Mouse (Mus musculus): ENCODE measurements at regions not wholly inside any gene's neighbourhood (a gene's known extent, or its start where the extent isn't known, plus 50 kb on each side); places are given as distances from the start of the nearest gene placed in this dataset.

GRCm38 (mm10) chr4:131400756-131401155 is 437.3 kb downstream of the Ptpru start:
- Histone ChIP-seq H3K36me3 (no peaks in the 10 kb centered on the region), H3K9me3 (no peaks in the 10 kb centered on the region), H3K4me2 (no peak overlapping the region), H3K27me3 (replicated peaks) (peaks cover 7% of the 10 kb centered on the region; the same call in 1 of the 2 replicates), H3K9ac (no peak overlapping the region), H3K4me3 (no peak overlapping the region), H3K4me1 (no peaks in the 10 kb centered on the region), H3K27ac (replicated peaks) (no peak overlapping the region)
- WGBS, result 18% methylated on average over 11 of the region's 11 CpGs
- no peak for ATAC-seq (ENCODE audit: extremely low read depth, insufficient number of reproducible peaks, low FRiP score, low TSS enrichment)

- WGBS, result 81% methylated on average over 6 of the region's 6 CpGs
- Histone ChIP-seq H3K27me3 (replicated peaks) (peaks cover 7% of the 10 kb centered on the region; the same call in 1 of the 2 replicates), H3K36me3 (no peaks in the 10 kb centered on the region), H3K4me3 (no peak overlapping the region), H3K27ac (replicated peaks) (no peak overlapping the region), H3K4me2 (no peak overlapping the region), H3K4me1 (no peaks in the 10 kb centered on the region), H3K9me3 (no peaks in the 10 kb centered on the region), H3K9ac (no peak overlapping the region)
- ATAC-seq (ENCODE audit: extremely low read depth, insufficient number of reproducible peaks, low FRiP score, low TSS enrichment), result no peak
These were observed 436.8 kb downstream of the Ptpru start for GRCm38 (mm10) chr4:131401255-131401654.

DNA sequence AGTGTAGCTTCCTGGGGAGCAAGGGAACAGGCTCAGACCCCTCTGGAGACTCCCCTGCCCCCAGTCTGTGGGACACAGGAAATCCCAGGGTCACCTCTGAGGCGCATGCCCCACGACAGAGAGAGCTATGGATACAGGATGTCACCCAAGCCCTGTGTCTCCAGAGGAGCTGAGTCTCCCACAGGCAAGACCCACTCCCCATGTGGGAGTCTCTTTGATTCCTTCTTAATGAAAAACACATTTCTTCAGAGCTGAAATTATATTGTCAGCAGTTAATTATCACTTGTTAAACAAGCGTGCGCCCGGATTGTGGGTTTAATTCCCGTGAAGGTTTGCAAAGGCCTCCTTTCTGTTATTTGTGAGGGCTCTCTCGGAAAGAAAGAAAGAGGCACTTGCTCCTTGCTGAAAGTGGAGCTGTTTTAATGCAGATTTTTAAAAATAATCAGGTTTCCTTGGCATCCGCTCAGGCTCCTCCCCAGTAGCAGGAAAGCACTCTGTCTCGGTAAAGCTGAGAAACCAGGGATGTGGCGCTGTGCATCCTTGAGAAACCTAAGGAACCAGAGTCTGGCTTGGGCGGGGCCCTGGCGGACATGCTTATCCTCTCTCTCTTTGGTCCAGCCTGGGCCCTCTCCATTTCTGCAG is 432.6 kb downstream of the Ptpru start:
- Histone ChIP-seq H3K9ac (no peak overlapping the region), H3K27ac (replicated peaks) (no peak overlapping the region), H3K4me2 (no peak overlapping the region), H3K4me3 (no peak overlapping the region), H3K36me3 (no peaks in the 10 kb centered on the region), H3K4me1 (no peaks in the 10 kb centered on the region), H3K9me3 (no peaks in the 10 kb centered on the region), H3K27me3 (replicated peaks) (peaks cover 13% of the 10 kb centered on the region)
- no peak for ATAC-seq (ENCODE audit: extremely low read depth, insufficient number of reproducible peaks, low FRiP score, low TSS enrichment)
- 59% methylated on average over 12 of the region's 12 CpGs for WGBS

GRCm38 (mm10) chr4:131407464-131407863 is 430.6 kb downstream of the Ptpru start:
- no peak for ATAC-seq (ENCODE audit: extremely low read depth, insufficient number of reproducible peaks, low FRiP score, low TSS enrichment)
- Histone ChIP-seq H3K4me1 (no peaks in the 10 kb centered on the region), H3K9me3 (no peaks in the 10 kb centered on the region), H3K4me2 (no peak overlapping the region), H3K4me3 (no peak overlapping the region), H3K36me3 (no peaks in the 10 kb centered on the region), H3K9ac (no peak overlapping the region), H3K27me3 (replicated peaks) (peaks cover 23% of the 10 kb centered on the region), H3K27ac (replicated peaks) (no peak overlapping the region)
- 34% methylated on average over 3 of the region's 3 CpGs for WGBS

DNA sequence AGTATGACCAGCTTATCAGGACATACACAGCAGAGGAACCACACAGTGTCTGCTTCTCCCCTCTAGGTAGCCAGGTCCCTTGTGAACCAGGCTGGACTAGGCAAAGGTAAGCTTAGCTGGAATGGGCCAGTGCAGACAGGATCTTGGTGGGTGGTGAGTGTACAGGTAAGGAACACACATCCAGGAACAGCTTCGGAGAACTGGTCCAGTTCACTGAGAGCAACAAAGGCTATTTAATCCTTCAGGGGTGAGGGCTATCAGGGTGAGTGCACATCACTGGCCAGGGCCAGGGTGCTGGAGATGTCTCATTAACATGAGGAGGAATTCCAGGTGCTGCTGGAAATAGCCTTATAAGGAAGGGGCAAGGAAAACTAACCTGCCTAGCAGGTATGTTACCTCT is 429.4 kb downstream of the Ptpru start:
- no peaks in the 10 kb centered on the region for H3K9me3 ChIP-seq
- H3K4me3 ChIP-seq, result no peak overlapping the region
- no peak overlapping the region for H3K27ac ChIP-seq (replicated peaks)
- no peak overlapping the region for H3K4me2 ChIP-seq
- no peaks in the 10 kb centered on the region for H3K36me3 ChIP-seq
- peaks cover 24% of the 10 kb centered on the region for H3K27me3 ChIP-seq (replicated peaks)
- ATAC-seq (ENCODE audit: extremely low read depth, insufficient number of reproducible peaks, low FRiP score, low TSS enrichment), result no peak
- H3K4me1 ChIP-seq, result no peaks in the 10 kb centered on the region
- no peak overlapping the region for H3K9ac ChIP-seq
- 67% methylated on average over 1 of the region's 1 CpGs for WGBS

- 20% methylated on average over 3 of the region's 3 CpGs for WGBS
- Histone ChIP-seq H3K4me1 (no peaks in the 10 kb centered on the region), H3K9ac (no peak overlapping the region), H3K27me3 (replicated peaks) (peaks cover 25% of the 10 kb centered on the region), H3K9me3 (no peaks in the 10 kb centered on the region), H3K27ac (replicated peaks) (no peak overlapping the region), H3K36me3 (no peaks in the 10 kb centered on the region), H3K4me3 (no peak overlapping the region), H3K4me2 (no peak overlapping the region)
- no peak for ATAC-seq (ENCODE audit: extremely low read depth, insufficient number of reproducible peaks, low FRiP score, low TSS enrichment)
These were observed 428.3 kb downstream of the Ptpru start for GRCm38 (mm10) chr4:131409805-131410204.

DNA sequence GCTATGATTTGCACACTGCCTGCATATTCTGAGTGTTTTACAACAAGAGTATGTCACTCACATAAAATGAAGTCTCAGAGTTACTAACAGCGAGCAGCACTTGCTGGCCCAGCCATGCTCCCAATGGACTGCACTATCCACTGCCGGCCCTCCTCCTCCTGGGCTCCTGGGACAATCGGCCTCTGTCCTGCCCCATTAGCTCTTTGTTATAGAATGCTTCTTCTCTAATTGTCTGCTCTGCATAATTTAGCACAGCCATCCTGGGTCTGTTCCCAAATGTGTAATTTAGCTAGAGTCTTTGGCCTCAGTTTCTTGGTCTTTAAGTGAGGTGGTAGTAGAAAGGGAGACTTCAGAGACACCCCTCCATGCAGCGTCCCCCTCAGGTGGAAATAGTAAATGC is 426.2 kb downstream of the Ptpru start:
- no peak overlapping the region for H3K9ac ChIP-seq
- WGBS, result 59% methylated on average over 4 of the region's 4 CpGs
- peaks cover 32% of the 10 kb centered on the region for H3K27me3 ChIP-seq (replicated peaks)
- H3K9me3 ChIP-seq, result no peaks in the 10 kb centered on the region
- no peak overlapping the region for H3K4me3 ChIP-seq
- H3K4me2 ChIP-seq, result no peak overlapping the region
- ATAC-seq (ENCODE audit: extremely low read depth, insufficient number of reproducible peaks, low FRiP score, low TSS enrichment), result no peak
- no peaks in the 10 kb centered on the region for H3K4me1 ChIP-seq
- H3K27ac ChIP-seq (replicated peaks), result no peak overlapping the region
- no peaks in the 10 kb centered on the region for H3K36me3 ChIP-seq

- no peak overlapping the region for H3K4me3 ChIP-seq
- H3K4me1 ChIP-seq, result peaks cover 3% of the 10 kb centered on the region; the same call in 1 of the 2 replicates
- no peaks in the 10 kb centered on the region for H3K9me3 ChIP-seq
- ATAC-seq (ENCODE audit: extremely low read depth, insufficient number of reproducible peaks, low FRiP score, low TSS enrichment), result no peak
- no peak overlapping the region for H3K4me2 ChIP-seq
- H3K27me3 ChIP-seq (replicated peaks), result peaks cover 32% of the 10 kb centered on the region
- no peaks in the 10 kb centered on the region for H3K36me3 ChIP-seq
- no peak overlapping the region for H3K27ac ChIP-seq (replicated peaks)
- 78% methylated on average over 6 of the region's 6 CpGs for WGBS
- no peak overlapping the region for H3K9ac ChIP-seq
These were observed 424.7 kb downstream of the Ptpru start for GRCm38 (mm10) chr4:131413380-131413779.

DNA sequence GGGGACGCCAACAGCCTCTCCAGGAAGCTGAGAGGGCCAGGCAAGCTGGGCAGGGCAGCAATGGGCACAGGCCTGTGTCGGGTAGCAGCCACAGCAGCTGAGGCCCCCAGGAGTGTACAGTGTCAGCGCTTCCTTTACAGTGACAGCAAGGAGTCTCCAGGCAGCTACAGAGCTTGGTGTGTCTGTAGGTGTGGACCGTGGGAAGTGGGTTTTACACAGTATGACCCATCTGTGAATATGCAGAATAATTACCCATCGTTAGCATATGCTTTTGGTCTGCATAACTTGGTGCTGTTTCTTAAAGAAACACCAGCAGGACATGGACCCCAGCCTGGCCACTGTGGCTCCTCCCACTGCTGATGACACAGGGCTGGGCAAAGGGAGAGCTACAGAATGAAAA is 422.6 kb downstream of the Ptpru start:
- peaks cover 26% of the 10 kb centered on the region for H3K27me3 ChIP-seq (replicated peaks)
- H3K4me3 ChIP-seq, result no peak overlapping the region
- H3K36me3 ChIP-seq, result no peaks in the 10 kb centered on the region
- WGBS, result 69% methylated on average over 5 of the region's 5 CpGs
- no peak overlapping the region for H3K27ac ChIP-seq (replicated peaks)
- H3K4me1 ChIP-seq, result peaks cover 3% of the 10 kb centered on the region; the same call in 1 of the 2 replicates
- H3K9me3 ChIP-seq, result no peaks in the 10 kb centered on the region
- H3K9ac ChIP-seq, result no peak overlapping the region
- no peak overlapping the region for H3K4me2 ChIP-seq
- ATAC-seq (ENCODE audit: extremely low read depth, insufficient number of reproducible peaks, low FRiP score, low TSS enrichment), result no peak

GRCm38 (mm10) chr4:131416209-131416608 is 421.9 kb downstream of the Ptpru start:
- no peaks in the 10 kb centered on the region for H3K36me3 ChIP-seq
- ATAC-seq (ENCODE audit: extremely low read depth, insufficient number of reproducible peaks, low FRiP score, low TSS enrichment), result no peak
- 43% methylated on average over 3 of the region's 3 CpGs for WGBS
- H3K9me3 ChIP-seq, result no peaks in the 10 kb centered on the region
- H3K27me3 ChIP-seq (replicated peaks), result peaks cover 18% of the 10 kb centered on the region; the same call in 1 of the 2 replicates
- H3K4me3 ChIP-seq, result no peak overlapping the region
- H3K4me1 ChIP-seq, result peaks cover 3% of the 10 kb centered on the region; the same call in 1 of the 2 replicates
- no peak overlapping the region for H3K4me2 ChIP-seq
- no peak overlapping the region for H3K27ac ChIP-seq (replicated peaks)
- no peak overlapping the region for H3K9ac ChIP-seq

GRCm38 (mm10) chr4:131417159-131417748 is 420.8 kb downstream of the Ptpru start:
- peaks cover 3% of the 10 kb centered on the region; the same call in 1 of the 2 replicates for H3K4me1 ChIP-seq
- H3K9ac ChIP-seq, result no peak overlapping the region
- H3K9me3 ChIP-seq, result no peaks in the 10 kb centered on the region

GRCm38 (mm10) chr4:131425311-131425710 is 412.8 kb downstream of the Ptpru start:
- ATAC-seq (ENCODE audit: extremely low read depth, insufficient number of reproducible peaks, low FRiP score, low TSS enrichment), result no peak
- H3K27me3 ChIP-seq (replicated peaks), result peaks cover 17% of the 10 kb centered on the region
- WGBS, result 58% methylated on average over 11 of the region's 11 CpGs
- H3K9me3 ChIP-seq, result no peaks in the 10 kb centered on the region
- H3K4me1 ChIP-seq, result no peaks in the 10 kb centered on the region
- H3K27ac ChIP-seq (replicated peaks), result no peak overlapping the region
- H3K36me3 ChIP-seq, result no peaks in the 10 kb centered on the region
- H3K4me2 ChIP-seq, result no peak overlapping the region
- H3K9ac ChIP-seq, result no peak overlapping the region
- H3K4me3 ChIP-seq, result no peak overlapping the region

More at GRCm38 (mm10) chr4:131417159-131417748, 420.8 kb downstream of the Ptpru start:
- 0 out of 2 replicates have a peak, but pooled peaks cover 9% of the 10 kb centered on the region for H3K27me3 ChIP-seq (replicated peaks)
- WGBS, result 68% methylated on average over 14 of the region's 14 CpGs
- no peak overlapping the region for H3K4me2 ChIP-seq
- H3K4me3 ChIP-seq, result no peak overlapping the region
- no peak for ATAC-seq (ENCODE audit: extremely low read depth, insufficient number of reproducible peaks, low FRiP score, low TSS enrichment)
- no peak overlapping the region for H3K27ac ChIP-seq (replicated peaks)
- H3K36me3 ChIP-seq, result no peaks in the 10 kb centered on the region
